Mouse (Mus musculus): Measurements from ENCODE around the gene Cbx8. TPM values are rescaled to one million over a fixed set of nuclear protein-coding genes. Genes with fewer than 3 reads are reported as not detected.

The Cbx8 gene
- polyA plus RNA-seq, 1 experiment from 2014 or later, result 7.8 TPM

GRCm38 (mm10) chr11:119034635-119035034, 6.1 kb downstream of the Cbx8 start:
- under 1% methylated on average over 19 of the region's 19 CpGs for WGBS (ENCODE audit: insufficient replicate concordance)
- H3K9ac ChIP-seq (ENCODE audit: low read depth, low read length), result no peak overlapping the region
- peak overlapping the region; percentile 57 for H3K4me2 ChIP-seq
- no peaks in the 10 kb centered on the region for H3K9me3 ChIP-seq (replicated peaks; ENCODE audit: control insufficient read depth, low read length)
- peak overlapping the region; percentile 34 for H3K4me3 ChIP-seq (ENCODE audit: low read depth, low read length)
- H3K27ac ChIP-seq (ENCODE audit: low read depth, low read length), result no peak overlapping the region
- peaks cover 7% of the 10 kb centered on the region for H3K36me3 ChIP-seq (ENCODE audit: control insufficient read depth, insufficient read depth, low read length)
- H3K4me1 ChIP-seq (ENCODE audit: control insufficient read depth, insufficient read depth, low read length), result peaks cover 23% of the 10 kb centered on the region
- ATAC-seq (replicated peaks; ENCODE audit: insufficient number of reproducible peaks, low FRiP score, low TSS enrichment), result no peak
- H3K27me3 ChIP-seq (ENCODE audit: control insufficient read depth, insufficient read depth, low read length), result peaks cover 63% of the 10 kb centered on the region

- H3K27ac ChIP-seq (ENCODE audit: low read depth, low read length), result no peak overlapping the region
- ATAC-seq (replicated peaks; ENCODE audit: insufficient number of reproducible peaks, low FRiP score, low TSS enrichment), result no peak
- H3K36me3 ChIP-seq (ENCODE audit: control insufficient read depth, insufficient read depth, low read length), result peaks cover 10% of the 10 kb centered on the region
- H3K4me3 ChIP-seq (ENCODE audit: low read depth, low read length), result peak overlapping the region; percentile 34
- H3K4me1 ChIP-seq (ENCODE audit: control insufficient read depth, insufficient read depth, low read length), result peaks cover 18% of the 10 kb centered on the region
- 1% methylated on average over 26 of the region's 26 CpGs for WGBS (ENCODE audit: insufficient replicate concordance)
- peaks cover 57% of the 10 kb centered on the region for H3K27me3 ChIP-seq (ENCODE audit: control insufficient read depth, insufficient read depth, low read length)
- H3K4me2 ChIP-seq, result peak overlapping the region; percentile 57
- H3K9me3 ChIP-seq (replicated peaks; ENCODE audit: control insufficient read depth, low read length), result no peaks in the 10 kb centered on the region
- H3K9ac ChIP-seq (ENCODE audit: low read depth, low read length), result no peak overlapping the region
These were observed 6.8 kb downstream of the Cbx8 start for GRCm38 (mm10) chr11:119033874-119034558.

GRCm38 (mm10) chr11:119026203-119026602, 14.6 kb downstream of the Cbx8 start:
- no peak overlapping the region for H3K4me3 ChIP-seq (ENCODE audit: low read depth, low read length)
- H3K27me3 ChIP-seq (ENCODE audit: control insufficient read depth, insufficient read depth, low read length), result peaks cover 8% of the 10 kb centered on the region
- no peak for ATAC-seq (replicated peaks; ENCODE audit: insufficient number of reproducible peaks, low FRiP score, low TSS enrichment)
- no peak overlapping the region for H3K27ac ChIP-seq (ENCODE audit: low read depth, low read length)
- 37% methylated on average over 12 of the region's 12 CpGs for WGBS (ENCODE audit: insufficient replicate concordance)
- H3K4me2 ChIP-seq, result peak overlapping the region; percentile 43
- no peak overlapping the region for H3K9ac ChIP-seq (ENCODE audit: low read depth, low read length)
- no peaks in the 10 kb centered on the region for H3K9me3 ChIP-seq (replicated peaks; ENCODE audit: control insufficient read depth, low read length)
- peaks cover 26% of the 10 kb centered on the region for H3K36me3 ChIP-seq (ENCODE audit: control insufficient read depth, insufficient read depth, low read length)
- H3K4me1 ChIP-seq (ENCODE audit: control insufficient read depth, insufficient read depth, low read length), result peaks cover 29% of the 10 kb centered on the region

GRCm38 (mm10) chr11:119024260-119024659, 16.5 kb downstream of the Cbx8 start:
- Histone ChIP-seq H3K4me2 (peak overlapping the region; percentile 87), H3K27ac (ENCODE audit: low read depth, low read length) (no peak overlapping the region), H3K9me3 (replicated peaks; ENCODE audit: control insufficient read depth, low read length) (no peaks in the 10 kb centered on the region), H3K9ac (ENCODE audit: low read depth, low read length) (peak overlapping the region; percentile 93), H3K36me3 (ENCODE audit: control insufficient read depth, insufficient read depth, low read length) (peaks cover 22% of the 10 kb centered on the region), H3K27me3 (ENCODE audit: control insufficient read depth, insufficient read depth, low read length) (peaks cover 12% of the 10 kb centered on the region), H3K4me3 (ENCODE audit: low read depth, low read length) (peak overlapping the region; percentile 78), H3K4me1 (ENCODE audit: control insufficient read depth, insufficient read depth, low read length) (peaks cover 29% of the 10 kb centered on the region)
- ATAC-seq (replicated peaks; ENCODE audit: insufficient number of reproducible peaks, low FRiP score, low TSS enrichment), result no peak
- 15% methylated on average over 7 of the region's 7 CpGs for WGBS (ENCODE audit: insufficient replicate concordance)

GRCm38 (mm10) chr11:119023616-119023980, 17.2 kb downstream of the Cbx8 start:
- no peak for ATAC-seq (replicated peaks; ENCODE audit: insufficient number of reproducible peaks, low FRiP score, low TSS enrichment)

GRCm38 (mm10) chr11:119022895-119023615, 17.7 kb downstream of the Cbx8 start, which contains the start of gene Cbx2:
Gene Cbx2, plus strand, starts transcription at chr11:119022962.
- H3K4me2 ChIP-seq, result peak within 1 kb of the TSS; percentile 87
- peaks cover 13% of the 10 kb centered on the region for H3K36me3 ChIP-seq (ENCODE audit: control insufficient read depth, insufficient read depth, low read length)
- peaks cover 29% of the 10 kb centered on the region for H3K4me1 ChIP-seq (ENCODE audit: control insufficient read depth, insufficient read depth, low read length)
- WGBS (ENCODE audit: insufficient replicate concordance), result under 1% methylated on average over 88 of the region's 99 CpGs
- ATAC-seq (replicated peaks; ENCODE audit: insufficient number of reproducible peaks, low FRiP score, low TSS enrichment), result peak; percentile 86
- peaks cover 15% of the 10 kb centered on the region for H3K27me3 ChIP-seq (ENCODE audit: control insufficient read depth, insufficient read depth, low read length)
- peak within 1 kb of the TSS; percentile 93 for H3K9ac ChIP-seq (ENCODE audit: low read depth, low read length)
- H3K4me3 ChIP-seq (ENCODE audit: low read depth, low read length), result peak within 1 kb of the TSS; percentile 78
- H3K9me3 ChIP-seq (replicated peaks; ENCODE audit: control insufficient read depth, low read length), result no peaks in the 10 kb centered on the region
- peak within 1 kb of the TSS; percentile 77 for H3K27ac ChIP-seq (ENCODE audit: low read depth, low read length)

More at GRCm38 (mm10) chr11:119023616-119023980, 17.2 kb downstream of the Cbx8 start:
- H3K4me2 ChIP-seq, result peak overlapping the region; percentile 87
- H3K36me3 ChIP-seq (ENCODE audit: control insufficient read depth, insufficient read depth, low read length), result peaks cover 15% of the 10 kb centered on the region
- peak overlapping the region; percentile 78 for H3K4me3 ChIP-seq (ENCODE audit: low read depth, low read length)
- peak overlapping the region; percentile 77 for H3K27ac ChIP-seq (ENCODE audit: low read depth, low read length)
- under 1% methylated on average over 15 of the region's 15 CpGs for WGBS (ENCODE audit: insufficient replicate concordance)
- H3K9ac ChIP-seq (ENCODE audit: low read depth, low read length), result peak overlapping the region; percentile 93
- no peaks in the 10 kb centered on the region for H3K9me3 ChIP-seq (replicated peaks; ENCODE audit: control insufficient read depth, low read length)
- H3K27me3 ChIP-seq (ENCODE audit: control insufficient read depth, insufficient read depth, low read length), result peaks cover 15% of the 10 kb centered on the region
- H3K4me1 ChIP-seq (ENCODE audit: control insufficient read depth, insufficient read depth, low read length), result peaks cover 29% of the 10 kb centered on the region

- Histone ChIP-seq H3K36me3 (ENCODE audit: control insufficient read depth, insufficient read depth, low read length) (peaks cover 9% of the 10 kb centered on the region), H3K4me1 (ENCODE audit: control insufficient read depth, insufficient read depth, low read length) (peaks cover 29% of the 10 kb centered on the region), H3K27ac (ENCODE audit: low read depth, low read length) (peak overlapping the region; percentile 77), H3K9ac (ENCODE audit: low read depth, low read length) (peak overlapping the region; percentile 93), H3K27me3 (ENCODE audit: control insufficient read depth, insufficient read depth, low read length) (peaks cover 15% of the 10 kb centered on the region), H3K9me3 (replicated peaks; ENCODE audit: control insufficient read depth, low read length) (no peaks in the 10 kb centered on the region), H3K4me3 (ENCODE audit: low read depth, low read length) (peak overlapping the region; percentile 78), H3K4me2 (peak overlapping the region; percentile 87)
- 7% methylated on average over 42 of the region's 42 CpGs for WGBS (ENCODE audit: insufficient replicate concordance)
- no peak for ATAC-seq (replicated peaks; ENCODE audit: insufficient number of reproducible peaks, low FRiP score, low TSS enrichment)
These were observed 18.5 kb downstream of the Cbx8 start for GRCm38 (mm10) chr11:119022068-119022894.

GRCm38 (mm10) chr11:119021180-119021579, 19.6 kb downstream of the Cbx8 start:
- 82% methylated on average over 7 of the region's 7 CpGs for WGBS (ENCODE audit: insufficient replicate concordance)
- no peak overlapping the region for H3K4me3 ChIP-seq (ENCODE audit: low read depth, low read length)

More at GRCm38 (mm10) chr11:119021180-119021579, 19.6 kb downstream of the Cbx8 start:
- Histone ChIP-seq H3K27me3 (ENCODE audit: control insufficient read depth, insufficient read depth, low read length) (peaks cover 15% of the 10 kb centered on the region), H3K4me2 (no peak overlapping the region), H3K4me1 (ENCODE audit: control insufficient read depth, insufficient read depth, low read length) (peaks cover 24% of the 10 kb centered on the region), H3K9me3 (replicated peaks; ENCODE audit: control insufficient read depth, low read length) (no peaks in the 10 kb centered on the region), H3K9ac (ENCODE audit: low read depth, low read length) (no peak overlapping the region), H3K27ac (ENCODE audit: low read depth, low read length) (no peak overlapping the region), H3K36me3 (ENCODE audit: control insufficient read depth, insufficient read depth, low read length) (no peaks in the 10 kb centered on the region)
- no peak for ATAC-seq (replicated peaks; ENCODE audit: insufficient number of reproducible peaks, low FRiP score, low TSS enrichment)
